Comparison of ENCODE assay signal across 12 mouse cellular contexts in genomic region chr1:179122476-179123229, GRCm38 (mm10).
DNase-seq lines count a peak whose midpoint lies in the region; ATAC-seq lines count a peak whose summit lies in the region.
"Had no signal": no experiment of that assay in that cellular context is flagged by ENCODE, and none has a peak within 500 bp of the region (broad histone marks: within the 10 kb centered on the region; RNA-seq: fewer than 3 reads in every experiment).

No protein-coding gene starts in this region.

- no peak overlapping the region for H3K4me3 ChIP-seq in forebrain, embryonic 13.5 days
- no peak overlapping the region for H3K4me3 ChIP-seq in forebrain, embryonic 10.5 days
- H3K4me3 ChIP-seq in lung, embryonic 15.5 days, result no peak overlapping the region

- no peak for DNase-seq in forebrain, embryonic 10.5 days (ENCODE audit: extremely low spot score, low spot score)
- DNase-seq in lung, postnatal 25 days (ENCODE audit: low spot score), result no peak
- peak; percentile 63 for DNase-seq in cerebellum, adult 8-10 months
- peak; percentile 22 for DNase-seq in lung, postnatal 14 days
- no peak for DNase-seq in liver
- DNase-seq in right cerebral cortex, adult 2 months (ENCODE audit: low spot score in 2 of 2), result no peak
- DNase-seq: adrenal gland, adult 8-10 months; thymus, adult 18-20 months had no signal

- H3K27me3 ChIP-seq in forebrain, embryonic 13.5 days, result no peaks in the 10 kb centered on the region
- no peaks in the 10 kb centered on the region for H3K27me3 ChIP-seq in forebrain, embryonic 10.5 days (ENCODE audit: poor library complexity, severe bottlenecking)
- no peaks in the 10 kb centered on the region for H3K27me3 ChIP-seq in lung, embryonic 15.5 days

- peaks cover 4% of the 10 kb centered on the region; the same call in 1 of the 2 replicates for H3K4me1 ChIP-seq in forebrain, embryonic 13.5 days
- peaks cover 12% of the 10 kb centered on the region for H3K4me1 ChIP-seq in forebrain, embryonic 10.5 days
- H3K4me1 ChIP-seq in lung, embryonic 15.5 days, result peaks cover 17% of the 10 kb centered on the region

- H3K36me3 ChIP-seq in forebrain, embryonic 13.5 days (ENCODE audit: poor library complexity, severe bottlenecking), result no peaks in the 10 kb centered on the region
- H3K36me3 ChIP-seq in forebrain, embryonic 10.5 days (replicated peaks), result no peaks in the 10 kb centered on the region
- H3K36me3 ChIP-seq in lung, embryonic 15.5 days, result no peaks in the 10 kb centered on the region
- H3K36me3 ChIP-seq: G1E had no signal

- H3K9me3 ChIP-seq in forebrain, embryonic 13.5 days (replicated peaks), result no peaks in the 10 kb centered on the region
- H3K9me3 ChIP-seq in forebrain, embryonic 10.5 days, result no peaks in the 10 kb centered on the region
- H3K9me3 ChIP-seq in lung, embryonic 15.5 days, result no peaks in the 10 kb centered on the region
- H3K9me3 ChIP-seq: G1E had no signal

- H3K4me2 ChIP-seq in forebrain, embryonic 13.5 days, result no peak overlapping the region
- H3K4me2 ChIP-seq in lung, embryonic 15.5 days, result no peak overlapping the region

- H3K9ac ChIP-seq in forebrain, embryonic 13.5 days, result no peak overlapping the region
- H3K9ac ChIP-seq in lung, embryonic 15.5 days, result no peak overlapping the region

- 0 out of 2 replicates have a peak, but pooled peaks have one; percentile 27 for ATAC-seq in forebrain, embryonic 13.5 days
- peak; percentile 75; the same call in 1 of the 2 replicates for ATAC-seq in lung, embryonic 15.5 days (ENCODE audit: borderline replicate concordance, extremely low read depth, low FRiP score, low TSS enrichment)

- no peak overlapping the region for H3K27ac ChIP-seq in forebrain, embryonic 13.5 days
- H3K27ac ChIP-seq in forebrain, embryonic 10.5 days, result no peak overlapping the region
- no peak overlapping the region for H3K27ac ChIP-seq in lung, embryonic 15.5 days
- H3K27ac ChIP-seq: kidney, postnatal 0 days had no signal

- WGBS in forebrain, embryonic 13.5 days, result 72% methylated on average over 11 of the region's 11 CpGs
- WGBS in forebrain, embryonic 10.5 days, result 90% methylated on average over 11 of the region's 11 CpGs
- 53% methylated on average over 11 of the region's 11 CpGs for WGBS in lung, embryonic 15.5 days

Comparison
In these comparisons a context has a peak if more than half of its experiments do, and no peak if none do; other contexts are left out.
1. DNase-seq: peak in cerebellum, adult 8-10 months (single experiment) and lung, postnatal 14 days (single experiment); none in forebrain, embryonic 10.5 days (single experiment), lung, postnatal 25 days (single experiment), liver (single experiment) and right cerebral cortex, adult 2 months (0 of 2).